Mouse (Mus musculus) CH12.LX (cell line): ENCODE data around the gene Cd3g. TPM values are rescaled to one million over a fixed set of nuclear protein-coding genes. Genes with fewer than 3 reads are reported as not detected.

ENCODE experiments used
- DNase-seq: peaks from one replicate; pipeline ENCODE4 v3.0.0-alpha.2; 2013; ENCODE audit errors: extremely low read depth
- H3K27ac ChIP-seq: 2 replicates; pipeline ENCODE4 v1.5.1; 2012; ENCODE audit warnings: low read depth, mild to moderate bottlenecking, control low read depth, moderate library complexity; ENCODE audit not compliant: insufficient read depth
- H3K27me3 ChIP-seq: replicated peaks from 2 replicates; pipeline ENCODE3; 2012; ENCODE audit warnings: inconsistent platforms
- H3K36me3 ChIP-seq, 2 experiments: replicated peaks in 1 of 2; 2 replicates each; pipeline versions ENCODE3 to v1.6.1; 2012; ENCODE audit warnings: inconsistent platforms in 1 of 2, low read length in 1 of 2, mild to moderate bottlenecking in 1 of 2, mixed read lengths in 1 of 2, moderate library complexity in 1 of 2; ENCODE audit not compliant: control insufficient read depth in 1 of 2, insufficient read depth in 1 of 2
- H3K4me1 ChIP-seq, 2 experiments: 2 replicates each; pipeline ENCODE4 v1.6.1; 2012; ENCODE audit warnings: inconsistent platforms in 1 of 2, moderate library complexity in 1 of 2; ENCODE audit not compliant: insufficient read depth in 2 of 2, control insufficient read depth in 1 of 2
- H3K4me2 ChIP-seq: 2 replicates; pipeline ENCODE4 v1.6.1; 2012; ENCODE audit warnings: low read depth, mild to moderate bottlenecking, control low read depth; ENCODE audit not compliant: poor library complexity, insufficient read depth, severe bottlenecking
- H3K4me3 ChIP-seq, 3 experiments: fragments of 150-350 bp in 1 of 3; sonication (generic) in 1 of 3; replicated peaks in 1 of 3; 2 replicates each; pipeline versions ENCODE3 to v1.5.1; 2011 to 2012; ENCODE audit warnings: low read depth in 2 of 3, low read length in 2 of 3, mild to moderate bottlenecking in 2 of 3, moderate library complexity in 2 of 3, control low read depth in 1 of 3, improper control_type of control experiment in 1 of 3, inconsistent platforms in 1 of 3, mixed read lengths in 1 of 3; ENCODE audit not compliant: poor library complexity in 1 of 3
- H3K79me2 ChIP-seq: replicated peaks from 2 replicates; pipeline ENCODE4 v1.6.1; 2012; ENCODE audit warnings: mild to moderate bottlenecking, moderate library complexity; ENCODE audit not compliant: control insufficient read depth, poor library complexity, insufficient read depth, severe bottlenecking; ENCODE audit errors: extremely low read depth
- H3K9ac ChIP-seq: 2 replicates; pipeline ENCODE4 v1.6.1; 2012; ENCODE audit warnings: low read depth, mild to moderate bottlenecking, control low read depth, moderate library complexity; ENCODE audit not compliant: insufficient read depth
- H3K9me3 ChIP-seq: replicated peaks from 2 replicates; pipeline ENCODE3; 2012; ENCODE audit warnings: low read length, inconsistent platforms, mixed read lengths
- CHD1 ChIP-seq: IDR thresholded peaks from 2 replicates; pipeline ENCODE4 v1.6.1; 2012; ENCODE audit warnings: low read depth, low read length, improper control_type of control experiment, inconsistent platforms
- CTCF ChIP-seq, 2 experiments: IDR thresholded peaks in 1 of 2; conservative IDR thresholded peaks in 1 of 2; 2 replicates each; pipeline ENCODE4 v1.5.1; 2011 to 2012; ENCODE audit warnings: low read depth in 2 of 2, low read length in 2 of 2, improper control_type of control experiment in 1 of 2, inconsistent platforms in 1 of 2, mild to moderate bottlenecking in 1 of 2, moderate library complexity in 1 of 2
- E2F4 ChIP-seq: IDR thresholded peaks from 2 replicates; pipeline ENCODE4 v1.6.1; 2011; ENCODE audit warnings: low read depth, low read length, improper control_type of control experiment; ENCODE audit not compliant: insufficient replicate concordance
- ETS1 ChIP-seq: conservative IDR thresholded peaks from 2 replicates; pipeline ENCODE4 v1.6.1; 2012; ENCODE audit warnings: low read depth, mild to moderate bottlenecking, inconsistent platforms, low read length, improper control_type of control experiment, moderate library complexity
- JUND ChIP-seq: conservative IDR thresholded peaks from 2 replicates; pipeline ENCODE4 v1.6.1; 2011; ENCODE audit warnings: low read depth, low read length, improper control_type of control experiment
- KAT2A ChIP-seq: IDR thresholded peaks from 2 replicates; pipeline ENCODE4 v1.6.1; 2012; ENCODE audit warnings: low read length, improper control_type of control experiment, inconsistent platforms; ENCODE audit not compliant: insufficient replicate concordance
- MAFK ChIP-seq: IDR thresholded peaks from 2 replicates; pipeline ENCODE4 v1.6.1; 2011; ENCODE audit warnings: low read length, improper control_type of control experiment; ENCODE audit not compliant: insufficient replicate concordance
- MAZ ChIP-seq: IDR thresholded peaks from 2 replicates; pipeline ENCODE4 v1.6.1; 2012; ENCODE audit warnings: low read depth, mild to moderate bottlenecking, inconsistent platforms, low read length, improper control_type of control experiment, moderate library complexity
- MYC ChIP-seq: IDR thresholded peaks from 2 replicates; pipeline ENCODE4 v1.6.1; 2011; ENCODE audit warnings: low read depth, mild to moderate bottlenecking, improper control_type of control experiment, low read length
- NELFE ChIP-seq: IDR thresholded peaks from 2 replicates; pipeline ENCODE4 v1.6.1; 2011; ENCODE audit warnings: low read depth, low read length, improper control_type of control experiment
- POLR2A ChIP-seq: IDR thresholded peaks from 2 replicates; pipeline ENCODE4 v1.6.1; 2011; ENCODE audit warnings: low read depth, mild to moderate bottlenecking, improper control_type of control experiment, low read length
- RAD21 ChIP-seq: IDR thresholded peaks from 2 replicates; pipeline ENCODE4 v1.6.1; 2011; ENCODE audit warnings: low read depth, mild to moderate bottlenecking, low read length, improper control_type of control experiment, moderate library complexity
- SIN3A ChIP-seq: IDR thresholded peaks from 2 replicates; pipeline ENCODE4 v1.6.1; 2012; ENCODE audit warnings: low read length, improper control_type of control experiment, inconsistent platforms
- SMC3 ChIP-seq: IDR thresholded peaks from 2 replicates; pipeline ENCODE4 v1.6.1; 2011; ENCODE audit warnings: low read depth, low read length, improper control_type of control experiment
- TCF12 ChIP-seq: IDR thresholded peaks from 2 replicates; pipeline ENCODE4 v1.6.1; 2014; ENCODE audit warnings: low read depth, mild to moderate bottlenecking, inconsistent platforms, low read length, improper control_type of control experiment
- USF1 ChIP-seq: IDR thresholded peaks from 2 replicates; pipeline ENCODE4 v1.6.1; 2014; ENCODE audit warnings: low read depth, mild to moderate bottlenecking, inconsistent platforms, low read length, improper control_type of control experiment
- USF2 ChIP-seq: conservative IDR thresholded peaks from 2 replicates; pipeline ENCODE4 v1.6.1; 2011; ENCODE audit warnings: low read depth, low read length, improper control_type of control experiment
- ZC3H11A ChIP-seq: IDR thresholded peaks from 2 replicates; pipeline ENCODE4 v1.6.1; 2012; ENCODE audit warnings: low read depth, mild to moderate bottlenecking, inconsistent platforms, low read length, improper control_type of control experiment
- ZMIZ1 ChIP-seq: IDR thresholded peaks from 2 replicates; pipeline ENCODE4 v1.6.1; 2012; ENCODE audit warnings: low read depth, mild to moderate bottlenecking, inconsistent platforms, low read length, improper control_type of control experiment
- dilution Hi-C: fragments of 300-500 bp; cut with MboI; formaldehyde crosslinking; loops from 2 replicates; pipeline ENCODE4 v1.14.3; 2020; ENCODE audit warnings: low sequenced_read_pairs; ENCODE audit not compliant: extremely low pct_unique_long_range_greater_than_20kb, extremely low pct_ligation_motif_present
- in situ Hi-C: fragments of 300-500 bp; cut with MboI; formaldehyde crosslinking; loops from 3 replicates; pipeline ENCODE4 v1.14.3; 2019; ENCODE audit warnings: low sequenced_read_pairs, low pct_ligation_motif_present, low pct_unique_long_range_greater_than_20kb, mixed read lengths
- polyA plus RNA-seq: library from polyadenylated mRNA; unstranded; fragments of >175 nt; gene quantifications from 2 replicates; pipeline ENCODE4 v1.2.1, GENCODE M21; 2012; ENCODE audit warnings: low read depth; ENCODE audit not compliant: insufficient read length
- total RNA-seq, 2 experiments: library from RNA; depleted of rRNA; stranded (reverse); fragments of 300-350 nt in 1 of 2; fragments of >200 nt in 1 of 2; gene quantifications; 2 replicates each; pipeline ENCODE4 v1.2.3; 2012 to 2014

Cd3g gene
- total and polyA plus RNA-seq, 3 experiments = 1.7 to 12.7 (median 2.9) TPM

DNA sequence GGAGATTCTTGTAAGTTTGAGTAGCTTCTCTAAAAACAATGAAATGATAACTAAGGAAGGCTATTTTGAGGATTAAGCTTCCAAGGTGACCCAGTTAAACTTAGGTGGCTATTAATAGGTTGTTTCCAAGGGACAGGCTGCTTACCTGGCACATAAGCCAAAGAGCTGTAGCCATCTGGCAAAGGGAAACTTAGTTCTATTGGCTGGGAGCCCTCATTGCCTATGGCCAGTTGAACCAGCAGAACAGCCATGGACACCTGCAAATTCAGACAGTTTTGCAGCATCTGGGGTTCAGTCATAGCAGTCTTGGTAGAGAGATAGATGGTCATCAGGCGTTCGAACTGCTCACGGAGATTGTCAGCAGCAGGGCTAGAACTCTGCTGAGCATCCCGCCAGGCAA, 37.8 kb downstream of the Cd3g start:
- Histone ChIP-seq H3K36me3 (peaks cover 75 to 97% of the 10 kb centered on the region in 2 experiments), H3K4me1 (peaks cover 0 to 5% of the 10 kb centered on the region in 2 experiments; a peak in 1 of 4 replicates), H3K9me3 (no peaks in the 10 kb centered on the region), H3K4me3 (no peak overlapping the region)
- dilution Hi-C loops = no loop called here
- no peak for TF ChIP-seq E2F4
- TF ChIP-seq POLR2A = no peak
- TF ChIP-seq TCF12 = no peak
- TF ChIP-seq ZMIZ1 = no peak
- no peak for TF ChIP-seq JUND
- TF ChIP-seq MAFK = no peak
- no peak for TF ChIP-seq NELFE
- no peak for TF ChIP-seq CTCF (conservative IDR thresholded peaks at IDR 0.05 in 1 of 2, IDR thresholded peaks at IDR 0.05 in 1 of 2; ENCODE audit: low read depth in 2 of 2, low read length in 2 of 2)
- no peak for TF ChIP-seq KAT2A
- TF ChIP-seq, all 38 proteins: peak for 0
- Histone ChIP-seq H3K27me3 (no peaks in the 10 kb centered on the region), H3K79me2 (no peaks in the 10 kb centered on the region), H3K27ac (no peak overlapping the region), H3K4me2 (no peak overlapping the region), H3K9ac (no peak overlapping the region)
- in situ Hi-C loops = no loop called here
- no peak for DNase-seq

DNA sequence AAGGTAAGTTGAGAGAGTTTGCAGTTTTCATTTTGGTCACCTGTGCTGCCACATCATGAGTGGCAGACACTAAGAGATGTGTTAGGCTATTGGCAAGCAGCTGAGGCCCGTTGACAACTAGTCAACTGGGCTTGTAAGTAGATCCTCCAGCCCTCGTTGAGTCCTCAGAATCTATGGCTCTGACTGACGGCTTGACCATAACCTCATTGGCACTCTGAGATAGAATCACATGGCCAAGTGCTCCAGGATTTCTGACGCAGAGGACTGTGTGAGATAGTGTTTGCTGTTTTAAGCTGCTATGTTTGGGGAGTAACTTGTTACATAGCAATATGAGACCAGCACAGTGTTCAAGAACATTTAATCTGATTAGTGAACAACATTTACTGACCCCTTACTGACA, 38.5 kb downstream of the Cd3g start:
- Histone ChIP-seq H3K36me3 (peaks cover 76 to 97% of the 10 kb centered on the region in 2 experiments), H3K4me2 (no peak overlapping the region)
- in situ Hi-C loops = no loop called here

More for the DNA sequence above, 38.5 kb downstream of the Cd3g start:
- Histone ChIP-seq H3K27me3 (no peaks in the 10 kb centered on the region), H3K27ac (no peak overlapping the region), H3K4me3 (no peak overlapping the region), H3K9me3 (no peaks in the 10 kb centered on the region), H3K79me2 (no peaks in the 10 kb centered on the region), H3K4me1 (peaks cover 0 to 5% of the 10 kb centered on the region in 2 experiments; a peak in 1 of 4 replicates), H3K9ac (no peak overlapping the region)
- DNase-seq = no peak
- dilution Hi-C loops = no loop called here
- TF ChIP-seq ZC3H11A (no peak), SIN3A (no peak), RAD21 (no peak), POLR2A (no peak), E2F4 (no peak), CTCF (conservative IDR thresholded peaks at IDR 0.05 in 1 of 2, IDR thresholded peaks at IDR 0.05 in 1 of 2; ENCODE audit: low read depth in 2 of 2, low read length in 2 of 2) (no peak), ZMIZ1 (no peak), JUND (no peak), ETS1 (no peak), SMC3 (no peak), USF1 (no peak), MYC (no peak), MAZ (no peak), KAT2A (no peak), USF2 (no peak), CHD1 (no peak)
